Mouse (Mus musculus) CH12.LX (cell line): ENCODE data around the gene Slbp.

Source experiments
- CTCF ChIP-seq, 2 experiments: IDR thresholded peaks in 1 of 2; conservative IDR thresholded peaks in 1 of 2; 2 replicates each; pipeline ENCODE4 v1.5.1; 2011 to 2012; ENCODE audit warnings: low read depth in 2 of 2, low read length in 2 of 2, improper control_type of control experiment in 1 of 2, inconsistent platforms in 1 of 2, mild to moderate bottlenecking in 1 of 2, moderate library complexity in 1 of 2
- EP300 ChIP-seq: IDR thresholded peaks from 2 replicates; pipeline ENCODE4 v1.6.1; 2011; ENCODE audit warnings: low read length, improper control_type of control experiment
- USF1 ChIP-seq: IDR thresholded peaks from 2 replicates; pipeline ENCODE4 v1.6.1; 2014; ENCODE audit warnings: low read depth, mild to moderate bottlenecking, inconsistent platforms, low read length, improper control_type of control experiment
- USF2 ChIP-seq: conservative IDR thresholded peaks from 2 replicates; pipeline ENCODE4 v1.6.1; 2011; ENCODE audit warnings: low read depth, low read length, improper control_type of control experiment

- TF ChIP-seq USF2 (no peak), EP300 (no peak), CTCF (conservative IDR thresholded peaks at IDR 0.05 in 1 of 2, IDR thresholded peaks at IDR 0.05 in 1 of 2; ENCODE audit: low read depth in 2 of 2, low read length in 2 of 2) (no peak), USF1 (no peak)
These were observed 40.0 kb upstream of the Slbp start for GRCm38 (mm10) chr5:33692393-33692792.
